Mouse (Mus musculus) cerebellum, postnatal 14 days (tissue): ENCODE measurements around the gene Cipc.
A peak's percentile ranks its signal among the peaks of the same experiment; 100 is the strongest.

Source experiments
- DNase-seq, 2 experiments: peaks; one replicate each; pipeline ENCODE4 v3.0.0; 2021; ENCODE audit warnings: mixed read lengths in 2 of 2

The Cipc gene

GRCm38 (mm10) chr12:86946862-86947574 is at the start of gene Cipc:
Cipc (plus strand) TSS chr12:86947043.
- DNase-seq: peak; percentile 98

GRCm38 (mm10) chr12:86897769-86898273 is 49.0 kb upstream of the Cipc start:
- DNase-seq: no peak

- DNase-seq: no peak
These were observed 48.4 kb upstream of the Cipc start for GRCm38 (mm10) chr12:86898448-86898847.

- DNase-seq: no peak
These were observed 47.2 kb upstream of the Cipc start for GRCm38 (mm10) chr12:86899461-86900179.

DNA sequence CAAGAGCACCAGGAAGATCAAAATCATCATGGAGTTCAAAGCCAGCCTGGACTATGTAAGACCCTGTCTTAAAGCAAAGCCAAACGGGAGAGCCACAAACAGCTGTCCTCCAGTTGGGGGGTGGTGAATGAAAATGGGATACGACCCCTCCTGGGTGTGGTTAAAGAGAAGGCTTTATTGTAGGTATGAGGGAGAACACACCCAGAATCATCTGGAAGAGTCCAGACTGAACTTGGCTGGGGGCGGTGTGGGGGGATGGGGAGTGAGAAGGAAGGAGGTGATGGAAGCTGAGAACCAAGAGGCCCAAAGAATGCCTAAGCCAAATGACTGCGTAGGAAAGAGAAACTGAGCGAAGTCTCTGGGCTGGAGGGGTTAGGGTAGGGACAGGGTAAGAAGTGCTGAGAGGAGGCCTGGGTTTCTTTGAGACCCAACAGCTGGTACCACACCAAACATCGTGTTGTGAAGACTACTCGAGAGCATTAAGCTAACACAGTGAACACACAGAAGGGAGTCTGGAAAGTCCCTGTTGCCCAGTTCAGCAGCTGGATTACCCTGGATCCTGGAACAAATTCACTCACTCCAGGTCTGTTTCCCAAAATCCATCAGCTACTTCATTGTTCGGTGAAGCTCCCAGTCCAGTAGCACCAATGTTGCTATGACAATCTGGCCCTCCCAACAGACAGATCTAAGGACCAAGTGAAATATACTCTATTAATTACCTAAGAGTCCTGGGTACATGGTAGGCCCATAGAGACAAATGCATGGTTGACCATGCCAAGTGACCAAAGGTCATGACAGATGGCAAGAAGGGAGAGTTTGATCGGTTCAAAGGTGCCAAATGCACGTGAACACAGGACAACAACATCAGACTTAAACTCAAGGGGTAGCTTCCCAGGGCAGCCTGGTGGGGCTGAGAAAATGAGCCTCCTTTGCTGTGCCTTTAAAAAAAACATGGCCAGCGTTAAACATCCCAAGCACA is 42.7 kb upstream of the Cipc start:
- DNase-seq: no peak

DNA sequence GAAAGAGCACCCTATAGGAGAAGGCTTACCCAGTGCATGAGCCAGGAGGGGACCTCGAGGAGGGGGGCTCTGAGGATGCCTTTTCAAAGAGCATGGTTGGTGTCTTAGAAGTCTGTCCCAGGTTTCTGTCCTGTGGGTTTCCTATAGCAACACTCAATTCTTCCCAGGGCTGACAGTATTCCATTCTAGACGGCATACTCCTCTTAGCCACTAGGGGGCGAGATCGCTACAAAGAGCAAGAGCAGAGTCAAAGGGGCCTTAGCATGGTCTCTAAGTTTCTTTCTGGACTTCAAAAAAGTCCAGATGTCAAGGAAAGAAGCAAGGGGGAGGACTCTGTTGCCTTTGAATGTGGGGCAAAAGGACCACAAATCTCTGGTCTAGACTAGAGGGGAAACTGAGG is 41.6 kb upstream of the Cipc start:
- peak; percentile 76 to 80 for DNase-seq

DNA sequence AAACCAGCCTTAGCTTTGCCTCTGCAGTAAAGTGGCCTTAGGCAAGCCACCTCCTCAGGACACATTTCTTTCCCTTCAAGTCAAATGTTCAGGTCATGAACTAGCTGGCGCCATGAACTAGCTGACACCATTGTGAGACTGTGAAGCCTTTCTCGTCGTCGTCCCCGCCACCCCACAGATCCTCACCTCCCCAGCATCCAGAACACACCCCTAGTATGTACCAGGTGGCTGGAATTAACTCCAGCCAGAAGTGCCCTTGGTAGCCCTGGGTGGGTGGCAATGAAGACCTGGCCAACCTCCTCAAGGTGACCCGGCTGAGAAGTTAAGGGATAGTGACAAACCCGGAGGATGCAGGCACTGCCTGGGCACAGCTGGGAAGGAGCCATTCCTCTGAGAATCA is 41.0 kb upstream of the Cipc start:
- no peak for DNase-seq

DNA sequence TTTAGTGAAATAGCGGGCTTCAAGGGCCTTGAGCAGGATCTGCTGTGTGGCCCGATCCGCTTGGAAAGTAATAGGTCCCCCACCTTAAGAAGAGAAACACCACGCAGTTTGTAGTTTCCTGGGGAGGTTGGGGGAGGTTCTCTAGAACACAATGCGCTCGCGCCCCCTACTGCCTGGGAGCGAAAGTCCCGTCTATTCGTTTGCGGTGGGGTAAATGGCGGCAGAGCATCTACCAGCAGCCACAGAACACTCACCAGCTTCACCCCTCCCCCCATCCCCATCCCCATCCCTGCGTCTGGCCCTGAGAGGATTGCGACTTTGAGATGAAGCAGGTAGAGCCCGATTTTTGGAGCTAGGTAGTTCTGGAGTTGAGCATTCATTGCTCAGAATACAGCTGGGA is 40.4 kb upstream of the Cipc start:
- DNase-seq: peak; percentile 90

GRCm38 (mm10) chr12:86911482-86911931 is 35.3 kb upstream of the Cipc start:
- peak; percentile 91 to 92 for DNase-seq

DNA sequence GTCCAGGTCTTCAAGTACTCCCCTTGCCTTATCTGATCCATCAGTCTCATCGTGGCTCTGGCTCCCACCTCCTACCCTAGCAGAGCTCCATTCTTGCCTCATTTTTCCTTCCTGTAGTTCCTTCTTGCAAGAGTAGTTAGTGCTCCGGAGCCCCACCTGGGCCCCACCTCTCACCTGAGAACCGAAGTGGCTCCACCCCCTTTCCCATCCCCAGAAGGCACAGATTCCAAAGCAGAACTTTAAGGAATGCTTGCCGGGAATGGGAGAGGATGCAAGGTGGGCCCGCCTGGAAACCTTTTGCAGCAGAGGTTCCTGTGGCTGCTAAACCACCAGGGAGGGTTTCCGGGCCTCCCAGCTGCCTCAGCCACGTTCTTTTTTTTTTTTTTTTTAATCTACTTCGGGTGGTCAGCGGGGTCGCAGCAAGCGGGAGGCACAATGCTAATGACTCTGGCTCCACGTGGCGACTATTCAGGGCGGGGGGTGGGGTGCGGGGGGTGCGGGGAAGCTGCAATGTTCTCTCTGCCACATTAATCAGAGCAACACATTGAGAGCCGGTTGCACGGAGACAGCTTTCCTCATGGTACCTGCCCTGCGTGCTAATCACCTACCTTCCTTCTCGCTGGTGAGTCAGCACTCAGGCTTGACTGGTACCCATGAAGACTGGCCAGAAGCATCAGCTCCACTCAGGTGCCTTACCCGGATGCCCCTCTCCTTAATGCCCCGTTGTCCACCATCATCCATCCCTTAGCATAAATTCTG is 34.3 kb upstream of the Cipc start:
- DNase-seq: peak in 1 of 2 experiments; percentile 18

DNA sequence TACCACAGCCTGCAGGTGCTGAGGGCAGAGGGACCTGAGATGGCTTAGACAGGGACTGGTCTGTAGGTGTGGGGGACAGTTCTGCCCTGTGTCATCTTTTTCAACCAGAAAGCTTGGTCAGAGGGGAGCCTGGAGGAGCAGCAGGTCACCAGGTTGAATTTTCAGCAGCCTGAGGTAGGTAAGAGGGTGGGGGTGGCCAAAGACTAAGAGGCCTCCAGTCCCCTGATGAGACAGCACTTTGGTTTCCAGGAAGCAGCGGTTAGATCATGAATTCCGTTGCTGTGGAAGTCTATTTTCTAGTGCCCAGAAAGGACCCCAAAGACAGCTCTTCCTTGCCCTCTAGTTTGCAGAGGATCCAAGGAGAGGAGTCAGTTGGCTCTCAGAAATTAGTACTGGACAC is 32.5 kb upstream of the Cipc start:
- peak in 1 of 2 experiments; percentile 21 for DNase-seq

DNA sequence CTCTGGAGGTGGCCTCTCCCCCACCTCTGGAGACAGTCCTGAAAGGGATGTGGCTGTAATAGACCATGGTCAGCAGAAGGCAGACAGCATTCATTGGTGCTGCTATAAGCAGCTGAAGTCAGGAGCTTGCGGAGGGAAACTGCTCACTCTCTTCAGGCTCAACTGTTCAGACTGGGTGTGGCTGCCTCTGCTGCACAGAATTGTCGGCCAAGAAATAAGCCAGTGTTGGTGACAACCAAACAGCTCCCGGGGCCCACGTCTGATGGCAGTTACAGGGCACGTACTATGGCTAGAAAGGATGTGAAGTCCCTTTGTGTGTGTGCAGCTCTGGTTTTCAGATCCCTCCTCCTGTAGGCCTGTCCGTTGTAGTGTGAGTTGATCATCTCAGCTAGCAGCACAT is 32.1 kb upstream of the Cipc start:
- peak in 1 of 2 experiments; percentile 37 for DNase-seq

DNA sequence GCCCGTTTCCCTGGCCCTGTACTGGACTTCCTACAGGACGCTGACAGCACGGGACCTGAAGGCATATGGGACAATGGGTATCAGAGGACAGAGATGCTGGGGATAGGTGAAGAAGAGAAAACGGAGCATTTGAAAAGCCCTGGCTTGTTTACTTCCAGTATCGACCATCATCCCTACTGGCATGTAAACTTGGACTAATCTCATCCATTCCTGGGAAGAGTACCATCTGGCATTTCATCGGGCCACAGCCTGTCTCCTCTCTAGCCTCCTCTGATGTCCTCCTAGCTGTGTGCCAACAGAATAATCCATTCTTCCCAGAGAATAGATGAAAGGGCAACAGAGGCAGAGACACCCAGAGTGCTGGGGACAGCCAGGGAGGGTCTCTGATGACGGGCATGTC is 31.2 kb upstream of the Cipc start:
- DNase-seq: peak; percentile 70 to 82

DNA sequence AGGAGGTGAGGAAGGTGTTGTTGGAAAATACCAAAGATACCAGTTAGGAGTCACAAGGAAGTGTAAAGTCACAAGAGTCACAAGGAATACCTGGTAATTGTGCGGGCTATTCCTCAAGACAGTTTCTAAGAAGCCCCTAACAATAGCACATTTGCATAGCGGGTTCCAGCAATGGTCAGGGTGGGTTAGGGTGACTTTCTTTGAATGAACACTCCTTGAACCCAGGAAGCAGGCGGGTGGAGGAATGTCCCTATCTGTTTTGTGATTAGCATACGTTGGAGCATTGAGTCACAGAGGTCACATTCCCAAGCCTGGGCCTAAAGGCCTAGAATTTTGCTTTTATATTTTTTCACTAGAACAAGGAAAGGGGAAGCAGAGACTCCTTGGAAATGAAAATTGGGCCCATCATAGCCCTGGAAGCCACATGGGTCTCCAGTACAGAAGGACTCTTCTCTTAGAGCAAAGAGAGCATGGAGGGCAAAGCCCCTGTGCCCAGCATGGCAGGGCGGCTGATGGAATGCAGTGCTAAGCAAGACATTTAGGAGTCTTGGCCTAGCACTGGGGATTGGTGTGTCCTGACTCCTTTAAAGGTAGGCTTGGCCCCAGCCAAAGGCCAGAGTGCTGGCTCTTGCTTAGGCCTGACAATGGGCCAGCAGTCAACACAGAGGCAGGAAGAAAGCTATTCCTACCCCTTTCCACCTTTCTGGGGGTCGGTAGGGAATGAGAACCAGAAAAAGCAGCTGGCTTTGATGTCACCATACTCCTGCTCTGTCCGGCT is 29.9 kb upstream of the Cipc start:
- DNase-seq: peak in 1 of 2 experiments; percentile 40

DNA sequence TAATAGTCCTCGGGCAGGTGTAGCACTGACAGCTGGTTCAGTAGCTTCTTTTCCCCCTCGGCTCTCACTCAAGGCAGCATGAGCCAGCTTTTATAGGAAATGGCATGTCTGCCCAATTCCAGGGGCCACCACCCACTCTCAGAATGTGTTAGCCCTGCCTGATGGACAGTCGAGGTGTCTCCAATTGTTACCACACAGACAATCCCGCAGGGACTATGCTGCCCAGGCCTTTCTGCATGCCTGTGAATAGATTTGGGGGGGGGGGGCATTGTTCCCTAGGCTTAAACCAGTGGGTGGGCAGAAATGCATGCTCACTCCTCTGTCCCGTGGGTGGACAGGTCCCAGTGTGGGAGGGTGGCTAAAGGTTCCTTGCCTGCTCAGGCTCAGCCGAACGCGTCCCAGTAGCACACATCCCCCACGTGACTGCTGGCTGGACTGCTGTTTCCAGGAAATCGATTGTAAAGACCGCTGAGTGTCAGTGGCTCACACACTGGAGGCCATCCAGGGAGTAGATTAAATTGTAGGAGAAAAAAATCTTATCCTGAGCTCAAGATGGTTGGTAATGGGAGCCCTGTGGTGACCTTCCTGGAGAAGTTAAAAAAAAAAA is 28.4 kb upstream of the Cipc start:
- peak in 1 of 2 experiments; percentile 52 for DNase-seq

DNA sequence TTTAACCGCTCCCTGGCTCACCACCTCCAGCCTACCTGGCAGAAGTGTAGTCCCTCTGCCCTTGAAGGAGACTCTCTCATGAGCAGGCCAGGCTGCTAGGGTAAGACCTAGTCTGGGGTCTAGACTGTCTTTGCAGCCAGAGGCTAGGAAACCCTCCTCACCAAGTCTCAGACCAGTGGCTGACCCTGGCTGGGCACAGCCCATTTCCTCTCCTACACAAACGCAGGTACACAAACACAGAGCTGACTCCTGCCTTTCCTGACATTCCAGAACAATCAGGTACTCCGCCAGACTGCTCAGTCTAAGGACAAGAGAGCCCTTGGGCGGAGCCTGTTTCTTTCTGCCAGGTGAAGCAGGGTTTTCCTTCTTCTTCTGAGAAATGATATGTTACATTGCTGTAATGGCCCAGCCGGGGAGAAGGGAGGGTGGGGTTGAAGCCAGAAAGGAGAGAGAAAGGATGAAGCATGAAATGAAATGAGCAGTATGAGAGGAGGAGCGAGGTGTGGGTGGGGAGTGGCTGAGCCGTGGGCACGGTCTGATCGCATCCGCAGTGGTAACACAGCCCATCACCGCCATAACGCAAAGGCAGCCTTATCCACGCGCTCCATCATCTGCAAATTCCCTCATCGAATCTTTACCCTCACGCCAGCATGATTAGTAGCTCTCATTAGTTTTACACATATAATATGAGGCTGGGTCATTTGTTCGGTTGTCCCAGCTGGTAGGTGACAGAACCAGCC is 27.7 kb upstream of the Cipc start:
- no peak for DNase-seq

GRCm38 (mm10) chr12:86923837-86924236 is 23.0 kb upstream of the Cipc start:
- peak; percentile 89 to 91 for DNase-seq

DNA sequence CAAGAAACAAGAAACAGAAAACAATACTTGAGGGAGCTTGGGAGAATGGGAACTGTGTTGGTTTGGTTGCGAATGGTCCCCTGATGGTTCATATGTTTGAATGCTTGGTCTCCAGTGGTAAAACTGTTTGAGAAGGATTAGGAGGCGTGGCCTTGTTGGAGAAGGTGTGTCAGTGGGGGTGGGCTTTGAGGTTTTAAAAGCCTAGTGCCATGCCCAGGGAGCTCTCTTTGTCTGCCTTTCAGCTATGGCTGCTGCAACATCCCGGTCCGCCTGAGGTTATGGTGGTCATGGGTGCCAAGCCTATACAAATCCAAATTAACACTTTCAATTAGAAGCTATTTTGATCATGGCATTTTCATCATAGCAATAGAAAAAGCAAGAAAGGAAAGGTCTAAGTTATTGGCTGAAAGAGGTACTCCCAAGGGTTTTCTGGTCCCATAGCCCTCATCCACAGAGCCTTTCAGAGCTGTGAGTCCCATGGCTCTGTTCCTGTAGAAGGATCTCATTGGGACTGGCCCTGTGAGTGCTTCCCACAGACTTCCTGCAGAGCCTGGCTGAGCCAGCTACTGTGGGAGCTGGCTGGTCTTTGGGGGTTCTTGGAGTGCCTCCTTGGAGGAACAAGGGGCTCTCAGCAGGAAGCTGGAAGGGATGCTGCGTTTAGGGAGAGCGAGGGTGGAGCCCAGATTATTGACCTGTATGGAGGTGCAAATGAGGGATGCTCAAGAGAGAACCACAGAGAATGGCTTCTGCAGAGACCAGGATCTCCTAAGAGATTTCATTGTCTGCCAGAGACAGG is 15.7 kb upstream of the Cipc start:
- DNase-seq: no peak

DNA sequence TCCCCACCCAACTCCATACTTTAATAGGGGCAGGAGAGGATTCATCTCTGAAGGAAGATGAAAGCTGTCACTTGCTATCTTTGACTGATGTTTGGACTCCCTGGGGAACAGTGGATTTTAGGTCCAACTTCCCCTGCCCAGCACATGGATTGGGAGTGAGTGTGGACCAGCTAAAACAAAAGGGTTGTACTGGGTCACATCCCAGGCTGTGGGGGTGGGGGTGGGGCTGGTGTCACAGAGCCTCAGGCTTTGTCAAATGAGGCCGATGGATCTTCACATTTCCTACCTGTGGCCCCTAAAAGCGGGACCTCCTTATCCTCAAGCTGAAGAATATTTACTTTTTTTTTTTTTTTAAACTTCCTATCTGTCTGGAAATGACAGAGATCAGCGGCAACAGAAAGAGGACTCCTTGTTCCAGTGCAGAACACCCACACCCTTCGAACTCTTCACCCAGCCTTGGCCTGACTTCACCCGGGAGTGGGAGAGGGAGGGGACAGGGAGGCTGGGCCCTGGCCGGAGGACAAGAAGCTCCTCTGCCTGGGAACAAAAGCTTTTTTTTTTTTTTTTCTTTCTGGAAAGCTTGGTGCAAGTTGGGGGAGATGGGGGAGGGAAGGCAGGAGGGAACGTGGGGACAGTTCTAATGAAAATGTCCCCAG is 14.8 kb upstream of the Cipc start:
- no peak for DNase-seq
